Mouse (Mus musculus) adrenal gland, postnatal 14 days (tissue): ENCODE results near the gene Dock10. TPM values are rescaled to one million over a fixed set of nuclear protein-coding genes. Genes with fewer than 3 reads are reported as not detected.

Experiments used
- DNase-seq: peaks from one replicate; pipeline ENCODE4 v3.0.0; 2021; ENCODE audit warnings: mixed read lengths
- total RNA-seq: library from RNA; stranded (reverse); gene quantifications from 2 replicates; pipeline ENCODE4 v1.2.3, GENCODE M21; 2021

The Dock10 gene
- total RNA-seq, 1 experiment from 2014 or later, result 22.5 TPM

- DNase-seq, result peak; percentile 50
These were observed 150.8 kb downstream of the Dock10 start for GRCm38 (mm10) chr1:80607546-80607945.

- DNase-seq, result peak; percentile 34
These were observed 152.1 kb downstream of the Dock10 start for GRCm38 (mm10) chr1:80606131-80606754.

GRCm38 (mm10) chr1:80604332-80604731 is 154.0 kb downstream of the Dock10 start:
- DNase-seq, result no peak

GRCm38 (mm10) chr1:80603081-80603480 is 155.2 kb downstream of the Dock10 start:
- no peak for DNase-seq

- DNase-seq, result no peak
These were observed 175.0 kb downstream of the Dock10 start for GRCm38 (mm10) chr1:80583281-80583680.

GRCm38 (mm10) chr1:80582186-80582585 is 176.1 kb downstream of the Dock10 start:
- DNase-seq, result no peak

GRCm38 (mm10) chr1:80576898-80577297 is 181.4 kb downstream of the Dock10 start:
- peak; percentile 37 for DNase-seq

- peak; percentile 68 for DNase-seq
These were observed 201.9 kb downstream of the Dock10 start for GRCm38 (mm10) chr1:80556446-80556845.

GRCm38 (mm10) chr1:80541522-80541921 is 216.8 kb downstream of the Dock10 start:
- no peak for DNase-seq

- peak; percentile 14 for DNase-seq
These were observed 236.1 kb downstream of the Dock10 start for GRCm38 (mm10) chr1:80522197-80522596.

GRCm38 (mm10) chr1:80520456-80520855 is 237.9 kb downstream of the Dock10 start:
- DNase-seq, result no peak

GRCm38 (mm10) chr1:80519893-80520292 is 238.4 kb downstream of the Dock10 start:
- no peak for DNase-seq

- no peak for DNase-seq
These were observed 242.5 kb downstream of the Dock10 start for GRCm38 (mm10) chr1:80515836-80516235.

GRCm38 (mm10) chr1:80512210-80512948 is 245.9 kb downstream of the Dock10 start:
- no peak for DNase-seq

- DNase-seq, result no peak
These were observed 253.6 kb downstream of the Dock10 start for GRCm38 (mm10) chr1:80504757-80505156.

GRCm38 (mm10) chr1:80504081-80504480 is 254.2 kb downstream of the Dock10 start:
- DNase-seq, result no peak

- no peak for DNase-seq
These were observed 255.7 kb downstream of the Dock10 start for GRCm38 (mm10) chr1:80502456-80503165.

GRCm38 (mm10) chr1:80499264-80499663 is 259.1 kb downstream of the Dock10 start:
- no peak for DNase-seq

GRCm38 (mm10) chr1:80496360-80496759 is 262.0 kb downstream of the Dock10 start:
- no peak for DNase-seq

GRCm38 (mm10) chr1:80483419-80483818 is 274.9 kb downstream of the Dock10 start:
- DNase-seq, result no peak

- no peak for DNase-seq
These were observed 283.4 kb downstream of the Dock10 start for GRCm38 (mm10) chr1:80474942-80475341.

- DNase-seq, result no peak
These were observed 285.9 kb downstream of the Dock10 start for GRCm38 (mm10) chr1:80472395-80472794.

GRCm38 (mm10) chr1:80461348-80461747 is 297.0 kb downstream of the Dock10 start, which contains the start of gene Gm45261:
TSS of gene Gm45261 (minus strand) at chr1:80461448.
- DNase-seq, result no peak
